Comparison of ENCODE assay signal across 10 mouse cellular contexts in the genomic region with DNA sequence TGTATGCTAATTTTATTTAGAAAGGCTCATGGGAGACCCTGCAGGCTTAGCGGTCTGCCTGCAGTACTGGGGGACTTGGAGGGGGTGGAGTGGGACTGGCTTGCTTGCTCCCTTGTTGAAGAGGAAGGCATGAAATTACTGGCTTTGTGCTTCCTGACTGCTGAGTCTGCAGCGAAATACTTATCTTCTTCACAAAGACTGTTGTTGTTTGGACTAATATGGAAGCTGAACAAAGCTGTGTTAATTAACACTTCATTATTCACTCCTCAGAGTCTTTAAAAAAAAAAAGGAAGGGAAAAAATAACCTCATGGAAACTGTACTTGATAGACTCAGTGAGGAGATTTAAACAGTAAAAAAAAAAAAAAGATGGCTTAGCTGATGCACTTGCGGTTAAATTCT. TPM values are rescaled to one million over a fixed set of nuclear protein-coding genes. Genes with fewer than 3 reads are reported as not detected.
DNase-seq lines count a peak whose midpoint lies in the region; ATAC-seq lines count a peak whose summit lies in the region.
"Had no signal": no experiment of that assay in that cellular context is flagged by ENCODE, and none has a peak within 500 bp of the region (broad histone marks: within the 10 kb centered on the region; RNA-seq: fewer than 3 reads in every experiment).

No protein-coding gene starts in this region.

- no peaks in the 10 kb centered on the region for H3K27me3 ChIP-seq in heart, embryonic 12.5 days (replicated peaks)
- H3K27me3 ChIP-seq in hindbrain, embryonic 15.5 days = no peaks in the 10 kb centered on the region
- no peaks in the 10 kb centered on the region for H3K27me3 ChIP-seq in neural tube, embryonic 15.5 days (replicated peaks)

- H3K9me3 ChIP-seq in heart, embryonic 12.5 days (replicated peaks) = no peaks in the 10 kb centered on the region; the same call in 1 of the 2 replicates
- H3K9me3 ChIP-seq in hindbrain, embryonic 15.5 days = no peaks in the 10 kb centered on the region
- H3K9me3 ChIP-seq in neural tube, embryonic 15.5 days (replicated peaks) = no peaks in the 10 kb centered on the region

- H3K4me2 ChIP-seq in heart, embryonic 12.5 days = peak overlapping the region; percentile 67; the same call in 1 of the 2 replicates
- H3K4me2 ChIP-seq in hindbrain, embryonic 15.5 days = peak overlapping the region; percentile 56
- peak overlapping the region; percentile 57; the same call in 1 of the 2 replicates for H3K4me2 ChIP-seq in neural tube, embryonic 15.5 days

- no peak overlapping the region; the same call in 1 of the 2 replicates for H3K27ac ChIP-seq in heart, embryonic 12.5 days (ENCODE audit: poor library complexity, severe bottlenecking)
- H3K27ac ChIP-seq in hindbrain, embryonic 15.5 days (replicated peaks) = peak overlapping the region; percentile 63
- no peak overlapping the region for H3K27ac ChIP-seq in neural tube, embryonic 15.5 days (replicated peaks)
- H3K27ac ChIP-seq: liver, embryonic 14.5 days had no signal

- H3K36me3 ChIP-seq in heart, embryonic 12.5 days = no peaks in the 10 kb centered on the region
- no peaks in the 10 kb centered on the region for H3K36me3 ChIP-seq in hindbrain, embryonic 15.5 days
- H3K36me3 ChIP-seq in neural tube, embryonic 15.5 days = no peaks in the 10 kb centered on the region

- WGBS in heart, embryonic 12.5 days = 54% methylated on average over 3 of the region's 3 CpGs
- 19% methylated on average over 3 of the region's 3 CpGs for WGBS in hindbrain, embryonic 15.5 days
- WGBS in neural tube, embryonic 15.5 days = 19% methylated on average over 3 of the region's 3 CpGs

- H3K4me1 ChIP-seq in heart, embryonic 12.5 days (replicated peaks) = peaks cover 12% of the 10 kb centered on the region
- H3K4me1 ChIP-seq in hindbrain, embryonic 15.5 days (replicated peaks) = peaks cover 18% of the 10 kb centered on the region
- H3K4me1 ChIP-seq in neural tube, embryonic 15.5 days = peaks cover 17% of the 10 kb centered on the region

- no peak for DNase-seq in heart, postnatal 25 days (ENCODE audit: low spot score)
- peak; percentile 17 for DNase-seq in lung, postnatal 10 days
- DNase-seq in lung, postnatal 25 days (ENCODE audit: low spot score) = no peak
- no peak for DNase-seq in yolk sac, embryonic 10.5 days (ENCODE audit: low spot score)
- no peak for DNase-seq in cerebellum, adult 8-10 months
- DNase-seq: gastrocnemius, postnatal 25 days had no signal

- no peak for ATAC-seq in heart, embryonic 12.5 days (ENCODE audit: insufficient number of reproducible peaks, low FRiP score)
- ATAC-seq in hindbrain, embryonic 15.5 days (ENCODE audit: low FRiP score, low read depth) = peak; percentile 73; the same call in 1 of the 2 replicates
- ATAC-seq in neural tube, embryonic 15.5 days (ENCODE audit: low FRiP score) = peak; percentile 57; the same call in 1 of the 2 replicates

- H3K9ac ChIP-seq in heart, embryonic 12.5 days = no peak overlapping the region
- H3K9ac ChIP-seq in hindbrain, embryonic 15.5 days = no peak overlapping the region; the same call in 1 of the 2 replicates
- H3K9ac ChIP-seq in neural tube, embryonic 15.5 days (replicated peaks) = no peak overlapping the region
- H3K9ac ChIP-seq: liver, embryonic 14.5 days had no signal

- no peak overlapping the region for H3K4me3 ChIP-seq in heart, embryonic 12.5 days
- no peak overlapping the region for H3K4me3 ChIP-seq in hindbrain, embryonic 15.5 days
- H3K4me3 ChIP-seq in neural tube, embryonic 15.5 days (replicated peaks) = no peak overlapping the region

- intact Hi-C loops in heart, postnatal 25 days (cut with DNase I) = no loop called here

RNA-seq across cellular contexts. Expression of a gene that starts 1.1 kb away (rescaled TPM):
- 22.6 and 23.1 TPM in 2 replicates for polyA plus RNA-seq in heart, embryonic 12.5 days (2016; fragmentation: Nextera tagmentation; extraction: Ambion mirVana)
- total RNA-seq in heart, postnatal 25 days (2021) = 10 to 100 TPM; 20.9 to 21.0 TPM
- 1.7 and 3.4 TPM in 2 replicates for polyA plus RNA-seq in hindbrain, embryonic 15.5 days (2015; fragmentation: Nextera tagmentation; extraction: Ambion mirVana)
- polyA plus RNA-seq in neural tube, embryonic 15.5 days (2015; fragmentation: Nextera tagmentation; extraction: Ambion mirVana) = 1.3 and 2.5 TPM in 2 replicates
